Mouse (Mus musculus) left cerebral cortex, adult 2 months (tissue): ENCODE measurements around the gene Fam120b. TPM values are rescaled to one million over a fixed set of nuclear protein-coding genes. Genes with fewer than 3 reads are reported as not detected.
A peak's percentile ranks its signal among the peaks of the same experiment; 100 is the strongest.

Experiments
- DNase-seq, 2 experiments: peaks; one replicate each; pipeline ENCODE4 v3.0.0; 2021 to 2022; ENCODE audit warnings: low spot score in 2 of 2, mixed read lengths in 1 of 2; ENCODE audit errors: extremely low spot score in 1 of 2
- H3K27ac ChIP-seq: fragments of 200-600 bp; 2 replicates; pipeline ENCODE4 v1.8.1; 2022
- H3K4me3 ChIP-seq: fragments of 200-600 bp; 2 replicates; pipeline ENCODE4 v1.8.1; 2022
- CTCF ChIP-seq: fragments of 200-600 bp; IDR thresholded peaks from 2 replicates; pipeline ENCODE4 v1.8.1; 2022; ENCODE audit warnings: antibody characterized with exemption, mild to moderate bottlenecking, moderate library complexity
- intact Hi-C: fragments of 180-260 bp; cut with DNase I; formaldehyde crosslinking; loops from one replicate; pipeline ENCODE4 v1.15.1; 2025
- total RNA-seq, 2 experiments: library from RNA; stranded (reverse); gene quantifications; 2 replicates each; pipeline ENCODE4 v1.2.3; 2021

Gene Fam120b
- total RNA-seq, 2 experiments from 2014 or later: 45.3 to 46.1 TPM

DNA sequence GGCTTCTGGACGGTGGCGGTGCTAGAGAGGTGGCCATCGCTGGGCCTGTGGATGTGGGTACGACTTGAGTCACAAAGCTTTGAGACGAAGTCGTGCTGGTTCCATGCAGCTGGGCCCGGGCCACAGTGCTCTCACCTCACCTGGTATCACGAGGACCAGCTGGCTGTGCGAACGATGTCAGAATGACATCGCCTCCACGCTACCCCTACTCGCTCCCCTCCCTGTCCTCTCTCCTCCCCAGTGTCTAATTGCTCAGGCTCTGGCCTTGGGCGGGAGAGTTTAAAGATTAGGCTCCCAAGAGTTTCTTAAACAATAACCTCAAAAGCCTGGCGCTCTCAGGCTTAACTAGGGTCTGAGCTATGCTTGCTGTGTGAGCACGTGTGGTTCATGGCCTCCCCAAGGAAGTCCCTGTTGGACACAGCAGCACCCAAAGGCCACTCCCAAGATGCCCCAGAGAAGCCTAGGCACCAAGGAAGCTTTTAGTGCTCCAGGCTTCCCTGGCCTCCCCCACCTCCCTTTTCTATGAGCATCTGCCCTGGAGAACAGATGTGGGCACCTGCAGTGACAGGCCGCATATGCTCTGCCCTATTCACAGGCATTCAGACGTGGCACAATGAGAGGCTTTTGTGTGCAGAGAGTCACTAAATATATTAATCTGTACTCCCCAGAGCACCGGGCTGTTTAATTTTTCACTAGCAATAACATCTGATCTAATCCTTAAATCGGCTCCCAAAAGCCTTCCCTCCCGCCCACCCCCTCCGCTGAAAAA is 14.7 kb upstream of the Fam120b start:
- Histone ChIP-seq H3K27ac (no peak overlapping the region), H3K4me3 (peak overlapping the region; percentile 46)
- intact Hi-C loops: loop anchor here (2.0 kb wide), 1 partner anchor 14 kb away; no protein-coding TSS in a partner anchor
- TF ChIP-seq CTCF: no peak
- no peak for DNase-seq

- DNase-seq: no peak
- Histone ChIP-seq H3K27ac (no peak overlapping the region), H3K4me3 (no peak overlapping the region)
- no peak for TF ChIP-seq CTCF
- intact Hi-C loops: loop anchor here (2.0 kb wide), 1 partner anchor 13 kb away; no protein-coding TSS in a partner anchor
Measured at GRCm38 (mm10) chr17:15381869-15382660, 13.9 kb upstream of the Fam120b start.

- DNase-seq: no peak
- Histone ChIP-seq H3K27ac (no peak overlapping the region), H3K4me3 (no peak overlapping the region)
- intact Hi-C loops: no loop called here
- no peak; the same call in 1 of the 2 replicates for TF ChIP-seq CTCF
Measured at GRCm38 (mm10) chr17:15383360-15383759, 12.6 kb upstream of the Fam120b start.

DNA sequence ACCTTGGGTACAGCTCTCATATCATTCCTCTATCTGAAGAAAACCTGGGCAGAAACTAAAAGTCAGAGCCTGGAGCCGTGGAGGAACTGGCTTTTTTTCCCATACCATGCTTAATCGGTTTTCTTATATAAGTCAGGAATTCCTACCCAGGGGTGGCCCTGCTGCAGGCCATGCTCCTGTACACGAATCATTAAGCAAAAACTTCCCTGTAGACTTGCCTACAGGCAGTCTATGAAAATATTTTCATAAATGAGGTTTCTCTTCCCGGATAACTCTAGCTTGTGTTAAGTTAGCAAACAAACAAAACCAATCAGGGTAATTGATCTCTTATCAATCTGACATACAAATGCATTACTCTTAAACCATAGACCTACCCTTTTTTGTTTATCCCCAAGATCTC is 7.1 kb upstream of the Fam120b start:
- no peak overlapping the region for H3K27ac ChIP-seq
- DNase-seq: peak in 1 of 2 experiments; percentile 2
- intact Hi-C loops: no loop called here
- no peak overlapping the region for H3K4me3 ChIP-seq
- no peak for TF ChIP-seq CTCF

- Histone ChIP-seq H3K27ac (no peak overlapping the region), H3K4me3 (no peak overlapping the region)
- DNase-seq: peak in 1 of 2 experiments; percentile 2
- intact Hi-C loops: no loop called here
- TF ChIP-seq CTCF: no peak
Measured at GRCm38 (mm10) chr17:15389356-15389755, 6.6 kb upstream of the Fam120b start.

- peak in 1 of 2 experiments; percentile 5 for DNase-seq
- intact Hi-C loops: no loop called here
- H3K27ac ChIP-seq: no peak overlapping the region
- TF ChIP-seq CTCF: no peak
- no peak overlapping the region for H3K4me3 ChIP-seq
Measured at GRCm38 (mm10) chr17:15401716-15402115, 5.7 kb downstream of the Fam120b start.

GRCm38 (mm10) chr17:15406576-15406975 is 10.6 kb downstream of the Fam120b start:
- H3K27ac ChIP-seq: no peak overlapping the region
- intact Hi-C loops: no loop called here
- no peak overlapping the region for H3K4me3 ChIP-seq
- no peak for TF ChIP-seq CTCF
- peak in 1 of 2 experiments; percentile 2 for DNase-seq

DNA sequence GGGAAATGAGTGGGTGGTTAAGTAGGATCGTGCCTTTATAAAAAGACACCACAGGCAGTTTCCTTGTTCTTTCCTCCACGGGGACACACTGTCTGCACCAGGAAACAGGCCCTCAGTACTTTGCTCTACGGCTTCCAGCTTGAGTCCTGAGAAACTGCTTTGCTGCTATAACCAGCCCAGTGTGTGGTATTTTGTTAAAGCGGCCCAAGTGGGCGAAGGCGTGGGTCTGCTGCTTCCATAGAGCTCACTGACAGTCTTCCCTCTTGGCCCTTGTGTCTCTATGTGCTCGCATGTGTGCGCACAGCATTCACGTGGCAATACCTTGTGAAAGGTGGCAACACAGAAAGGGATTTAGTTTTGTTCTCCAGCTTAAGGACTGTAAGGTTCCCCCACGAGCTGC is 13.3 kb downstream of the Fam120b start:
- Histone ChIP-seq H3K4me3 (no peak overlapping the region), H3K27ac (no peak overlapping the region)
- intact Hi-C loops: loop anchor here (1.0 kb wide), 1 partner anchor 14 kb away; no protein-coding TSS in a partner anchor
- no peak for TF ChIP-seq CTCF
- peak in 1 of 2 experiments; percentile 51 for DNase-seq

DNA sequence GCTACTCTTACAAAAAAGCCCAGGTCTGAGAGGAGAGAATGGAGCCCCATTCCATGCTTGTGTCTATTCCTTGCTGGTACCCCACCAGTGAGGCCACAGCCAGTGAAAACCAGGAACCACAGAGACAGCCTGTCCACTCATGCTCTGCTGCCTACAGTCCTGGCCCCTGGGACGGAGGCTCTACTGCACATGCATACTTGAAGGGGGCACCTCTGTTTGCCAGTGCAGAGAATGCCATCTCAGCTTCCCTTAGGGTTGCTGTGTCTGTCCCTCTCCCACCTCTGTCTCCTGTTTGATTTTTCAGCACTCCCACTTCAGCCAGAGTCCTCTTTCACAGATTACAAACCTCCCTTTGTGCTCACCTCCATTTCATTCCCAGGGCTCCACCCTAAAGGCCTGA is 14.9 kb downstream of the Fam120b start:
- TF ChIP-seq CTCF: no peak
- intact Hi-C loops: no loop called here
- no peak overlapping the region for H3K4me3 ChIP-seq

GRCm38 (mm10) chr17:15416596-15417215 is 20.7 kb downstream of the Fam120b start:
- no peak for DNase-seq
- Histone ChIP-seq H3K27ac (no peak overlapping the region), H3K4me3 (no peak overlapping the region)
- intact Hi-C loops: no loop called here
- no peak for TF ChIP-seq CTCF

More for the DNA sequence above, 14.9 kb downstream of the Fam120b start:
- H3K27ac ChIP-seq: no peak overlapping the region
- peak in 1 of 2 experiments; percentile 6 for DNase-seq

GRCm38 (mm10) chr17:15419534-15419933 is 23.5 kb downstream of the Fam120b start:
- no peak overlapping the region for H3K27ac ChIP-seq
- intact Hi-C loops: no loop called here
- no peak for DNase-seq
- H3K4me3 ChIP-seq: no peak overlapping the region
- no peak; the same call in 1 of the 2 replicates for TF ChIP-seq CTCF

DNA sequence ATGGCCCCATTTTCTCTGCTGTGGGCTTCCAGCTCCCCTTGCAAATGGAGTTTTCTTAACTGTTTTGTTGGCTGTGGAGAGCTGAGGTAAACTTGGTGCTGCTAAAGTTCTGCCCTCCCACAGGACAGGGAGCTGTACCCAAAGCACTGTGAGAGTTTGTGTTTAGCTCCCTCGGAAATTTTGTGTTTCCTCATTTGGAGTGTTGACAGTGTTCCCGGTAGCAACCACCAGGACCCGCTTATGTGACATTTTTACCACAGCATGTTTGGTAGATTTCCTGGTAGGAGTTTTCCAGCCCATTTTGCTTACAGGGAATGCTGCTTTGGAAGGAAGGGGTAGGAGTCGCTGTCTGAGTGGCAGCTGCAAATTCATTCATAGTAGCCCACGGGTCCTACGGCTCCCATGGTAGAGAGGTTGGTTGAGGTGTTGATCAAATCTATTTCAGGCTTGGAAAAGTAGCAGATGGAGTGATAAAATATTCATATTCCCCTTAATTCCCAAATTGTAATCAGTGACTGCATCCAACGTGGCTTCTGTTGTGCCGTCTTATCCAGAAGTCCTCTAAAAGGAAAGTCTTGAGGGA is 24.1 kb downstream of the Fam120b start:
- Histone ChIP-seq H3K4me3 (no peak overlapping the region), H3K27ac (no peak overlapping the region)
- intact Hi-C loops: no loop called here
- no peak; the same call in none of the 2 replicates for TF ChIP-seq CTCF
- no peak for DNase-seq
